In the genomic region with DNA sequence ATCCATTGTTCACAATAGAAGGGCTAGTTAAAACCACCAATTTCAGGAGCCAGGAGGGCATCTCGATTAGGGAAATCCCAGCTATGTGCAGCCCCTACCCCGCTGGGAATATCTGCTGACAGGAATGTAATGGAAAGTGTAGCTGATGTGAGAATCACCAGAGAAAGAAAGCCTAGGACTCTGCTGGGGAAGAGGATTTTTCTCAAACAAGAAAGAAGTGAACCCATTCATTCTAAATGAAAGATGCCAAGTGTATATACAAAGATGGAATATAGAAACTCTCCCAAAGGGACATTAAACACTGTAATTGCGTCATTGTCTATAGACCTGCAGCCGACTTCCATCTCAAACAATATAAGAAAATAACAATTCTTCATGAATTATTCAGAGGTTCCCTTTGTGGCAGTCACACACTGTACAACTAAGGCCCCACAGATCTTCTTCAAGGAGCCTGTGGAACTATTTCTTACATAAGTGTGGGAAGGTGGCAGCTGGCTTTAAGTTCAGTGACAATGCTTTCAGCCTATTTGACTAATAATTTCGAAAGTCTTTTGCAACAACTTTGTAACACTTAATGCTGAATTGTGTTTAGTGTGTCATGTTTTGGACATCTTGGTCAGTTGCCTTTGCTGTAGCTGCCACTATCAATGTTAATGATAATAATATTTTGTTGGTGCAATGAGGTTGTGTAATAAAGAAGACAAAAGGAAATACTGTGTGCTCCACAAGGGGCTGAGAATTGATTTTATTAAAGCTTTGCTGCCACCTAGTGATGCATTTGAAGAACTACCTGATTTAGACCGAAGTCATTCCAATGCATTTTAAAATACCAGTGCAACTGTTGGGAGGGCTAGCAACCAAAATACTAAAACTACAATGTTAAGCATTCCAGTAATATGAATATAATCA, we compare ENCODE assay signal across 9 mouse cellular contexts.
A peak's percentile ranks its signal among the peaks of the same experiment; 100 is the strongest.
DNase-seq lines count a peak whose midpoint lies in the region; ATAC-seq lines count a peak whose summit lies in the region.
"Had no signal": no experiment of that assay in that cellular context is flagged by ENCODE, and none has a peak within 500 bp of the region (broad histone marks: within the 10 kb centered on the region; RNA-seq: fewer than 3 reads in every experiment).

No protein-coding gene starts in this region.

- H3K4me1 ChIP-seq in hindbrain, embryonic 14.5 days (replicated peaks; ENCODE audit: control insufficient read depth, insufficient read depth, low read length), result 0 out of 2 replicates have a peak, but pooled peaks cover 3% of the 10 kb centered on the region
- H3K4me1 ChIP-seq: stomach, embryonic 15.5 days had no signal

- H3K4me3 ChIP-seq in hindbrain, embryonic 14.5 days (replicated peaks; ENCODE audit: low read length), result peak overlapping the region; percentile 25
- H3K4me3 ChIP-seq: stomach, embryonic 15.5 days had no signal

- no peaks in the 10 kb centered on the region for H3K9me3 ChIP-seq in hindbrain, embryonic 14.5 days (ENCODE audit: control insufficient read depth, low read length)
- H3K9me3 ChIP-seq: stomach, embryonic 15.5 days had no signal

- ATAC-seq in hindbrain, embryonic 14.5 days (ENCODE audit: low FRiP score), result peak; percentile 46; the same call in 1 of the 2 replicates

- peak overlapping the region; percentile 53 for H3K4me2 ChIP-seq in hindbrain, embryonic 14.5 days (replicated peaks)

- peak overlapping the region; percentile 57 for H3K9ac ChIP-seq in hindbrain, embryonic 14.5 days
- H3K9ac ChIP-seq: stomach, embryonic 15.5 days had no signal

- WGBS in hindbrain, embryonic 14.5 days, result 24% methylated on average over 6 of the region's 6 CpGs

- peak overlapping the region; percentile 69 for H3K27ac ChIP-seq in hindbrain, embryonic 14.5 days
- H3K27ac ChIP-seq: stomach, embryonic 15.5 days had no signal

- peak; percentile 4 for DNase-seq in heart, adult 8-10 months (ENCODE audit: low spot score)
- no peak for DNase-seq in heart, adult 18-20 months
- peak; percentile 48 for DNase-seq in 3T3-L1 (ENCODE audit: low read depth, low spot score)
- peak; percentile 12 to 43 for DNase-seq in cerebellum, postnatal 10 days
- DNase-seq in hindbrain, embryonic 14.5 days (ENCODE audit: low spot score), result peak; percentile 71
- DNase-seq in urinary bladder, postnatal 4 days (ENCODE audit: low spot score in 2 of 2), result no peak
- no peak for DNase-seq in adrenal gland, adult 8-10 months
- no peak for DNase-seq in right cerebral cortex, postnatal 36 days (ENCODE audit: low spot score in 2 of 2)

- H3K36me3 ChIP-seq in hindbrain, embryonic 14.5 days (replicated peaks; ENCODE audit: control insufficient read depth, insufficient read depth), result no peaks in the 10 kb centered on the region
- H3K36me3 ChIP-seq: stomach, embryonic 15.5 days had no signal

- H3K27me3 ChIP-seq in hindbrain, embryonic 14.5 days (ENCODE audit: control insufficient read depth, insufficient read depth, low read length), result no peaks in the 10 kb centered on the region
- H3K27me3 ChIP-seq: stomach, embryonic 15.5 days had no signal

Comparison
In these comparisons a context has a peak if more than half of its experiments do, and no peak if none do; other contexts are left out.
1. DNase-seq: peak in heart, adult 8-10 months (single experiment), 3T3-L1 (single experiment), cerebellum, postnatal 10 days (2 of 2) and hindbrain, embryonic 14.5 days (single experiment); none in heart, adult 18-20 months (0 of 2), urinary bladder, postnatal 4 days (0 of 2), adrenal gland, adult 8-10 months (single experiment) and right cerebral cortex, postnatal 36 days (0 of 2).